Mouse (Mus musculus) embryonic facial prominence, embryonic 11.5 days (tissue): ENCODE measurements around the gene Arhgap21. TPM values are rescaled to one million over a fixed set of nuclear protein-coding genes. Genes with fewer than 3 reads are reported as not detected.
A peak's percentile ranks its signal among the peaks of the same experiment; 100 is the strongest.

Source experiments
- ATAC-seq: fragments of 200-750 bp; cut with Nextera tagmentation; replicated peaks from 2 replicates; pipeline ENCODE4 v1.8.0; 2017; ENCODE audit warnings: low read depth; ENCODE audit not compliant: insufficient number of reproducible peaks, low FRiP score, low TSS enrichment
- DNase-seq: peaks from one replicate; pipeline ENCODE4 v3.0.0-alpha.2; 2015; ENCODE audit warnings: low spot score
- H3K27ac ChIP-seq: fragments of 300-500 bp; sonication (generic); replicated peaks from 2 replicates; pipeline ENCODE4 v1.5.1; 2014; ENCODE audit warnings: mild to moderate bottlenecking, low read depth, low read length, control low read depth
- H3K27me3 ChIP-seq: fragments of 300-500 bp; sonication (generic); 2 replicates; pipeline ENCODE4 v1.6.1; 2014; ENCODE audit warnings: mild to moderate bottlenecking, low read length, moderate library complexity, mixed read lengths; ENCODE audit not compliant: control insufficient read depth, insufficient read depth
- H3K36me3 ChIP-seq: fragments of 300-500 bp; sonication (generic); replicated peaks from 2 replicates; pipeline ENCODE4 v1.6.1; 2014; ENCODE audit warnings: low read depth, mild to moderate bottlenecking, low read length, moderate library complexity, mixed read lengths; ENCODE audit not compliant: control insufficient read depth, insufficient read depth
- H3K4me1 ChIP-seq: fragments of 300-500 bp; sonication (generic); 2 replicates; pipeline ENCODE4 v1.6.1; 2014; ENCODE audit warnings: low read length, mixed read lengths; ENCODE audit not compliant: control insufficient read depth, insufficient read depth
- H3K4me2 ChIP-seq: fragments of 300-500 bp; sonication (generic); 2 replicates; pipeline ENCODE4 v1.6.1; 2014; ENCODE audit warnings: low read depth, mild to moderate bottlenecking, control low read depth, low read length, moderate library complexity
- H3K4me3 ChIP-seq: fragments of 300-500 bp; sonication (generic); 2 replicates; pipeline ENCODE4 v1.5.1; 2014; ENCODE audit warnings: low read depth, low read length, control low read depth
- H3K9ac ChIP-seq: fragments of 300-500 bp; sonication (generic); replicated peaks from 2 replicates; pipeline ENCODE4 v1.6.1; 2014; ENCODE audit warnings: mild to moderate bottlenecking, control low read depth, low read length
- H3K9me3 ChIP-seq: fragments of 300-500 bp; sonication (generic); replicated peaks from 2 replicates; pipeline ENCODE4 v1.6.1; 2016; ENCODE audit warnings: mild to moderate bottlenecking, low read length, inconsistent platforms, mixed read lengths; ENCODE audit not compliant: control insufficient read depth
- WGBS: fragments of 180-500 bp; shearing (Covaris S2); extraction: QIAGEN DNeasy Blood & Tissue Kit; methylation state at CpG from one replicate; pipeline ENCODE4 v1.1.7; 2014; 5-methylcytosine and 5-hydroxymethylcytosine counted together
- polyA plus RNA-seq: library from polyadenylated mRNA; unstranded; fragments of >200 nt; fragmentation: Nextera tagmentation; extraction: Ambion mirVana; gene quantifications from 2 replicates; pipeline ENCODE4 v1.2.1, GENCODE M21; 2014

Gene Arhgap21
- polyA plus RNA-seq, 1 experiment from 2014 or later: 23.8 TPM

DNA sequence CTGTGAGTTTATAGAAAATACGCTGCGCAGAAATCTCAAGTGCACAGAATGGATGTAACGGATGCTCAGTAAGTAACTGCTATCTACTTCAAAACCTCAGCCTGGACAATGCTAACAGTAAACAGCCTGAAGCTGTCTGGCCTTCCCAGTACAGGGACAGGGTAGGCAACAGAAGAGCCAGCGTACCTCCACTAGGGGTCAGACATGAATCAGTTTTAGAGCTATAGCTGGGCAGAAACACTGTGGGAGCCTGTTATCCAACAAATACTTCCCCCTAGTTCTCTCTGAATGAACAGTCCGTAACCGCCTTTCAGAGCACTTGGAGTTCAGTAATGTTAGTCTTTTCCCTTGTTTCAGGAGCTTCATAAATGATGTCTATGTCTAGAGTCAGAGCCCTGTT is 70.0 kb downstream of the Arhgap21 start:
- no peaks in the 10 kb centered on the region for H3K9me3 ChIP-seq
- no peak overlapping the region for H3K27ac ChIP-seq
- peak; percentile 86 for DNase-seq
- no peak overlapping the region for H3K4me2 ChIP-seq
- WGBS: 43% methylated on average over 6 of the region's 6 CpGs
- ATAC-seq: peak; percentile 90
- no peaks in the 10 kb centered on the region for H3K4me1 ChIP-seq
- no peak overlapping the region for H3K9ac ChIP-seq
- no peak overlapping the region for H3K4me3 ChIP-seq
- H3K36me3 ChIP-seq: no peaks in the 10 kb centered on the region
- H3K27me3 ChIP-seq: no peaks in the 10 kb centered on the region

DNA sequence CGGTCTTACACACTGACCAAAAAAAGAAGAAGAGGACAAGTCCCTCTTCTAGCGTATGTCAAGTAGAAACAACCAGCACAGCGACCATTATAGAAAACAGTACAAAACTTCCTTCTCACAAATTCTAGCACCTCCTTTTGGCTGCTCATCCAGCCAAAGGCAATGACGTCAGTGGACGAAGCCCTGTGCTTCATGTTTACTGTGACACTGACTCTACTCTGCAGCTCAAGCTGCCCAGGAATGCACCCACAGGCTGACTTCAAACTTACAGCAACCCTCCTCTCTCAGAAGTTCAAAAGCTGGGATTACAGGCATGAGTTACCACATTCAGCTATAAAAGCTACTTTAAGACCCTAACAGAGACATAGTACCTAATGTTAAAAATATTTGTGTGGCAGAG is 72.2 kb downstream of the Arhgap21 start:
- DNase-seq: no peak
- Histone ChIP-seq H3K27me3 (no peaks in the 10 kb centered on the region), H3K4me3 (no peak overlapping the region), H3K4me2 (no peak overlapping the region), H3K27ac (no peak overlapping the region), H3K36me3 (no peaks in the 10 kb centered on the region), H3K9me3 (no peaks in the 10 kb centered on the region), H3K9ac (no peak overlapping the region), H3K4me1 (no peaks in the 10 kb centered on the region)
- 87% methylated on average over 5 of the region's 5 CpGs for WGBS
- no peak for ATAC-seq

DNA sequence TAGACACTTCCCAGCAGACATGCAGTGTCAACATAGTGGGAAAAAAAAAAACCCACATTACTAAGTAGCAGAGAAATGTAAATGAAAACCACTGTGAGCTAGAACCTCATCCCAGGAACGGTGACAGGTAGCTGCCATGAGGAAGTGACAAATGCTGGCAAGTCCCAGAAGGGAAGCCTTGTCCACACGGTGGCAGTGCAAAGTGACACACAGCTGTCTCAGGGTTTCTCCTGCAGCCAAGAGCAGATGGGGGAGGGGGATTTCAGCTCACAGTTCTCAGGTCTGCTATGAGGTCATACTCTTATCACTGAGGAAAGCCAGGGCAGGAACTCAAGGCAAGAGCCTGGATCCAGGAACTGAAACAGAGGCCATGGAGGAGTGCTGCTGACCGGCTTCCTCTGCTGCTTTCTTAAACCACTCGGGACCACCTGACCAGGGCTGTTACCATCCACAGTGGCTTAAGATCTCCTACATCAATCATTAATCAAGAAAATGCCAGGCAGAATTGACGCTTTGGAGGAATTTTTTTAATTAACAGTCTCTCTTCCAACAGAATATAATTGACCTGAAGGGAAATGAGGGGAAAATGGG is 74.5 kb downstream of the Arhgap21 start:
- H3K4me1 ChIP-seq: no peaks in the 10 kb centered on the region
- 52% methylated on average over 5 of the region's 5 CpGs for WGBS
- ATAC-seq: no peak
- H3K4me2 ChIP-seq: no peak overlapping the region
- no peaks in the 10 kb centered on the region for H3K36me3 ChIP-seq
- no peak overlapping the region for H3K9ac ChIP-seq
- no peak overlapping the region for H3K27ac ChIP-seq
- H3K9me3 ChIP-seq: no peaks in the 10 kb centered on the region
- peak; percentile 49 for DNase-seq
- H3K27me3 ChIP-seq: no peaks in the 10 kb centered on the region
- no peak overlapping the region for H3K4me3 ChIP-seq

DNA sequence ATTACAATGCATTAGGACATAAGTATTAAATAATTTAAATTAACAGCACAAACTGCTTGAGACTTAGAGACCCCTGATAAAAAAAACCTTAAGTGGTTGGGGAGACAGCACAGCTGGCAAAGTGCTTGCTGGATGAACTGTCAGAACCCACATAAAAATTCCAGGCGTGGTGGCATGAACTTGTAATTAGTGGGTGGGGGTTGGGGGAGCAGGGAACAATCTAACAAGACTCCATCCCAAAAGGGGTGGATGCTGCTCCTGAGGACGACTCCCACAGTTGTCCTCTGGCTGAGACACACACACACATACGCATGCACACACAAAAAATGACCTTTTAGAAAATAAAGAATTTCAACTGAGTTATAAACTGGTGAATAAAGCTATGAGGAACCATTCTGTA is 79.9 kb downstream of the Arhgap21 start:
- Histone ChIP-seq H3K36me3 (no peaks in the 10 kb centered on the region), H3K4me2 (no peak overlapping the region), H3K9ac (no peak overlapping the region), H3K4me3 (no peak overlapping the region), H3K4me1 (no peaks in the 10 kb centered on the region), H3K9me3 (no peaks in the 10 kb centered on the region), H3K27me3 (no peaks in the 10 kb centered on the region), H3K27ac (no peak overlapping the region)
- no peak for DNase-seq
- no peak for ATAC-seq
- 73% methylated on average over 3 of the region's 3 CpGs for WGBS

DNA sequence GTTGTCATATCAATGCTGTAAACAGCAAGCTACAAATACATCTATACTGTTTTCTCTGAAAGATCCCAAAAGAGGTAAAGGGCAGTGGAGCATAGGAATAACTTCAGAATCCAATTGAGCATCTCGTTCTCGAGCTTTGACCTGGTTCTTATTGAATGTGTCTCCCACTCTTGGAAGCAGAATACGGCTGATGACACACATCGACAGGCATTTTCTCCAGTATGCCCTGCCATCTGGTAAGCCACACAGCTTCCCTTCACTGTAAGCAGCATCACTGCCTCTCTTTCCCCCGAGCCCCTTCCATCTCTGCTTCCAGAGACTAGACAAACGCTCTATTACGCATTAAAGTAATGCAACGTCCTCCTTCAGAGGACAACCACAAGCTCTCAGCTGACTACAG is 85.4 kb downstream of the Arhgap21 start:
- H3K4me3 ChIP-seq: no peak overlapping the region
- no peak overlapping the region for H3K27ac ChIP-seq
- peaks cover 7% of the 10 kb centered on the region for H3K36me3 ChIP-seq
- H3K4me1 ChIP-seq: no peaks in the 10 kb centered on the region
- DNase-seq (no peak), ATAC-seq (no peak)
- H3K27me3 ChIP-seq: no peaks in the 10 kb centered on the region
- H3K4me2 ChIP-seq: no peak overlapping the region
- H3K9ac ChIP-seq: no peak overlapping the region
- no peaks in the 10 kb centered on the region for H3K9me3 ChIP-seq
- WGBS: 91% methylated on average over 8 of the region's 8 CpGs

DNA sequence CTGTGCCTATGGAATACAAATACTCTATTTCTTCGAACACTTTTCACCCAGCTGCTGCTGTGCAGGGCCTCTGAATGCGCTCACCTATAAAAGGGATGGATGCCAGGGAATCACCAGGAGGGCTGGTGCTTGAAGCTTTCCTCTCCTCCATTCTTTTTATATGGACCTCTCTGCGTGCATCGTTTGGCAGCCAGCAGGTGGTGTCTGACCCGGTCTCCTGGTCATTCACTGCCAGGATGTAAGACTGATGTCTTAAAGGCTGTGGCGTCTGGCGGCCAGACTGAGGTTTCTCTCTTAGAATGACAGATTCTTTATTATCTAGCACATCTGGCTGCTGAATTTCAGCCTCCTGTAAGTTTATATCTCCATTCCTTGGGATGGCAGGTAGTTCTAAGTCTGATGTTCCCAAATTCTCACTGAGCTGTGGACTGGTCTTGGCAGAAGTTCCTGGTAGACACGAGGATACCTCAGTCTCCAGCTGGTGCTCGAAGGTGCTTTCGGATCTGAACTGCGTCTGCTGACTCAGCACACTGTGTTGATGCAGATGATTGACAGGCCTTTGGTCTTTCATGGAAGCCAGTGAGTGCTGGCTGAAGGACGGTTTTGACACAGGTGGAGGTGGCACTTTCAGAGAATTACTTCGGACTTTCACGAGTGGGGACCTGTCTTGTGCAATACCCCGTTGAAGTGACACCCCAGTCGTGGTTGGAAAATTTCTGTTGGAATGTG is 88.6 kb downstream of the Arhgap21 start:
- no peaks in the 10 kb centered on the region for H3K4me1 ChIP-seq
- no peak overlapping the region for H3K4me2 ChIP-seq
- H3K4me3 ChIP-seq: no peak overlapping the region

DNA sequence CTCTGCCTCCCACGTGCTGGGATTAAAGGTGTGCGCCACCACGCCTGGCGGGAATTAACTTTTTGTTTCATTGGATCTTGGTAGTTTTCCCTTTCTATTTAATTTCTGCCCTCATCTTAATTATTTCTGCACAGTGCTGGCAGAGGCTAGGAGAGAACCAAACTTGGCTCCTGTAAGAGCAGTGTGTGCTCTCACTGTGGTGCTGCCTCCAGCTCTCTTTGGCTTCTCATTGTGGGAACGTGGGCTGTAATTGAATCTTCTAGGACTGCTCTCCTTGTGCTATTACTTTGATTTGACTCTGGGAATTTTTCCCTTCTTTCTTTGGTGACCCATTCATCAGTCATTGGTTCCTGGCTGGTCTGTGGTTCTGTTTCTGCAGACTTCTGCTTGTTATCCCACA is 94.1 kb downstream of the Arhgap21 start:
- Histone ChIP-seq H3K4me1 (no peaks in the 10 kb centered on the region), H3K4me3 (no peak overlapping the region), H3K27me3 (no peaks in the 10 kb centered on the region), H3K9me3 (no peaks in the 10 kb centered on the region), H3K4me2 (no peak overlapping the region), H3K9ac (no peak overlapping the region), H3K36me3 (no peaks in the 10 kb centered on the region; the same call in 1 of the 2 replicates), H3K27ac (no peak overlapping the region)
- no peak for DNase-seq
- 91% methylated on average over 5 of the region's 5 CpGs for WGBS
- no peak for ATAC-seq

More for the DNA sequence above, 88.6 kb downstream of the Arhgap21 start:
- Histone ChIP-seq H3K9me3 (no peaks in the 10 kb centered on the region), H3K9ac (no peak overlapping the region), H3K27me3 (no peaks in the 10 kb centered on the region), H3K27ac (no peak overlapping the region), H3K36me3 (peaks cover 7% of the 10 kb centered on the region)
- WGBS: 76% methylated on average over 16 of the region's 16 CpGs
- DNase-seq: no peak
- ATAC-seq: no peak

DNA sequence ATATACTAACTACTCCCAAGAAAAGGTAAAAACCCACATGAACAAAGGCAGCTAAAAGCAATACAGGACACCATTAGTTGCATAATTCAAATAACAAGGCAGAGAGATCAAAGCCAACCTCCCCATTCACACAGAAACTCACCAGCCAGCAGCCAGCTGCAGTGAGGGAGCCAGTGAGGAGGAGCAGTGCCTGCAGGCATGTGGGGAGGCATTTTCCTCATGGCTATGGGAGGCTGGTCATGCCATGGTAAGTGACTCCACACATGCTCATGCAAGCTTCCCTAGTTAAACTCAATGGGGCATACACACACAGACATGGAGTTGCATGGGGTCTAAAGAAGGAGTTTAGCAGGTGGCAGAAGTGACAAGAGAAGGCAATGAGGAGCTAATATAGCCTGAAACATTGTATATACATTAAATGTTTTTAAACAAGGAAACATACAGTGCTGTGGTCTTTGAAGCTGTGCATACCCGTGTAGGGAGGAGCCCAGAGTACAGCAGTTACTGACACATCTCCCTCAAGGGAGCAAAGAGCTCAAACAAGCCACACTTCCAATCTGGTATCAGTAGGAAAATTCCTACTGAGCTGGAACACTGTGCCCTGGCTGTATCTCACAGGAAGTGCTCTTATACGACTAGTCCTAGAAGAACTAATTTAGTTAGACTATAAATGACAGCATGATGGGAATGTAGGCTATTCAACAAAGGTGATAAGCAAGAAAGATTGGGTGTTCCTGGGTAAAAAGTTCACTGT is 99.3 kb downstream of the Arhgap21 start:
- 71% methylated on average over 2 of the region's 2 CpGs for WGBS
- no peaks in the 10 kb centered on the region for H3K36me3 ChIP-seq

More for the DNA sequence above, 99.3 kb downstream of the Arhgap21 start:
- Histone ChIP-seq H3K4me3 (no peak overlapping the region), H3K9ac (no peak overlapping the region), H3K4me2 (no peak overlapping the region), H3K9me3 (no peaks in the 10 kb centered on the region), H3K4me1 (no peaks in the 10 kb centered on the region), H3K27me3 (no peaks in the 10 kb centered on the region), H3K27ac (no peak overlapping the region)
- DNase-seq (no peak), ATAC-seq (no peak)
